Mouse (Mus musculus) liver, postnatal 0 days (tissue): ENCODE measurements around the gene Herc3.

Experiments
- CTCF ChIP-seq: sonication (generic); IDR thresholded peaks from 2 replicates; pipeline ENCODE4 v1.5.1; 2016; ENCODE audit warnings: antibody characterized with exemption, low read depth
- EP300 ChIP-seq: IDR thresholded peaks from 2 replicates; pipeline ENCODE4 v1.6.1; 2016; ENCODE audit warnings: antibody characterized with exemption, low read depth, mild to moderate bottlenecking

- TF ChIP-seq CTCF (no peak), EP300 (no peak)
These were observed 115.6 kb downstream of the Herc3 start for GRCm38 (mm10) chr6:58946840-58947239.
